Mouse (Mus musculus) kidney, embryonic 14.5 days (tissue): Measurements from ENCODE around the gene 1110059E24Rik. TPM values are rescaled to one million over a fixed set of nuclear protein-coding genes. Genes with fewer than 3 reads are reported as not detected.
"Not testable (repeated sequence)": the region's sequence is repeated elsewhere in the genome, so short reads cannot be mapped to it uniquely, and the experiment has no call there.

Experiments used
- ATAC-seq: fragments of 200-750 bp; cut with Nextera tagmentation; 2 replicates; pipeline ENCODE4 v1.8.0; 2017; ENCODE audit warnings: moderate number of reproducible peaks, mild to moderate bottlenecking, moderate TSS enrichment, moderate library complexity; ENCODE audit not compliant: low FRiP score, low TSS enrichment
- H3K27ac ChIP-seq: fragments of 300-500 bp; sonication (generic); 2 replicates; pipeline ENCODE4 v1.5.1; 2014; ENCODE audit warnings: low read depth, mild to moderate bottlenecking, low read length, moderate library complexity, mixed read lengths
- H3K27me3 ChIP-seq: fragments of 300-500 bp; sonication (generic); 2 replicates; pipeline ENCODE4 v1.6.1; 2014; ENCODE audit warnings: mild to moderate bottlenecking, low read length; ENCODE audit not compliant: control insufficient read depth, insufficient read depth
- H3K36me3 ChIP-seq: fragments of 300-500 bp; sonication (generic); 2 replicates; pipeline ENCODE4 v1.6.1; 2014; ENCODE audit warnings: low read length, mixed read lengths; ENCODE audit not compliant: control insufficient read depth, insufficient read depth
- H3K4me1 ChIP-seq: fragments of 300-500 bp; sonication (generic); 2 replicates; pipeline ENCODE4 v1.6.1; 2014; ENCODE audit warnings: low read length, mixed read lengths; ENCODE audit not compliant: control insufficient read depth, insufficient read depth
- H3K4me2 ChIP-seq: fragments of 300-500 bp; sonication (generic); replicated peaks from 2 replicates; pipeline ENCODE4 v1.6.1; 2014; ENCODE audit warnings: low read depth, mild to moderate bottlenecking, low read length
- H3K4me3 ChIP-seq: fragments of 300-500 bp; sonication (generic); 2 replicates; pipeline ENCODE4 v1.5.1; 2014; ENCODE audit warnings: mild to moderate bottlenecking, low read length
- H3K9ac ChIP-seq: fragments of 300-500 bp; sonication (generic); 2 replicates; pipeline ENCODE4 v1.6.1; 2014; ENCODE audit warnings: low read depth, mild to moderate bottlenecking, low read length, moderate library complexity
- H3K9me3 ChIP-seq: fragments of 300-500 bp; sonication (generic); 2 replicates; pipeline ENCODE4 v1.6.1; 2016; ENCODE audit warnings: low read length; ENCODE audit not compliant: control insufficient read depth
- WGBS: fragments of 180-500 bp; shearing (Covaris S2); extraction: QIAGEN DNeasy Blood & Tissue Kit; methylation state at CpG from one replicate; pipeline ENCODE4 v1.1.7; 2014; 5-methylcytosine and 5-hydroxymethylcytosine counted together
- polyA plus RNA-seq: library from polyadenylated mRNA; unstranded; fragments of >200 nt; fragmentation: Nextera tagmentation; extraction: Ambion mirVana; gene quantifications from 2 replicates; pipeline ENCODE4 v1.2.1, GENCODE M21; 2014

Gene 1110059E24Rik
- polyA plus RNA-seq, 1 experiment from 2014 or later, result 69.1 TPM

DNA sequence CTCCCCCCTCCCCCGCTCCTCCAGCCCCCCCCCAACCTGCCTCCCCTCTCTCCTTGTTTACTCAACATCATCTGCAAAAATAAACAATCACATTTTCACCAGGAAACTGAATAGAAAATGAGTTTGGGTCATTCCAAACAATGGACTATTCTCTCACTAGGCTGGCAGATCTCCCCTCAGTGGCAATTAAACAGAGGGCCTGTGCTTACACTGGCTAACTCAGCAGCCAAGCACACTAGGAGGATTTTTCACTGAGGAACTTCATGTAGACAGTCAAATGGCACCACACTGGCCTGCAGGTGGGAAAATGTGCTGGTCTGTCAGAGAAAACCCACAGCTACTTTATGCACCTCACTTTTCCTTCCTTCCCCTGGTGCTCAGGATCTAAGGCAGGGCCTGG, 23.3 kb downstream of the 1110059E24Rik start:
- H3K27me3 ChIP-seq, result no peaks in the 10 kb centered on the region
- no peak overlapping the region for H3K4me2 ChIP-seq
- H3K9ac ChIP-seq, result no peak overlapping the region
- H3K27ac ChIP-seq, result no peak overlapping the region
- no peaks in the 10 kb centered on the region for H3K9me3 ChIP-seq
- no peak for ATAC-seq
- H3K4me1 ChIP-seq, result 0 out of 2 replicates have a peak, but pooled peaks cover 4% of the 10 kb centered on the region
- H3K36me3 ChIP-seq, result no peaks in the 10 kb centered on the region
- 100% methylated on average over 1 of the region's 1 CpGs for WGBS
- no peak overlapping the region for H3K4me3 ChIP-seq

DNA sequence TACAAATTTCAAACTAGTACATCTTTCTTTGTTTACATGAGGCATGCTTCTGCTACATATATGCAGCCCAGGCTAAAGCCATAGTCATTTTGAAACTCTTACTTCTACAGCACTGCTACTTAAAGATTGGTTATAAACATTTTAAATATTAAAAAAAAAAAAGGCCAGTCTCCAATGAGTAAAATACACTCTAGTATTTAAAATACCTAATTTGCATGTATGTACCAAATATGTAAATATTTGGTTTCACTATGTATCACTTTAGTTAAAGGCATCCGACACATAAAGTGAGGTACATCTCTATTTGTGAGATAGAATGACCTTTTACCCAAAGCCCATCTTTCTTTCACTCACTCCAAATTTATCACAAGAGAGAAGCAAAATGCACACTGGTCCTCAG, 23.7 kb downstream of the 1110059E24Rik start:
- Histone ChIP-seq H3K4me2 (no peak overlapping the region), H3K4me1 (0 out of 2 replicates have a peak, but pooled peaks cover 4% of the 10 kb centered on the region), H3K36me3 (no peaks in the 10 kb centered on the region), H3K4me3 (no peak overlapping the region), H3K27ac (no peak overlapping the region), H3K27me3 (no peaks in the 10 kb centered on the region), H3K9me3 (no peaks in the 10 kb centered on the region), H3K9ac (no peak overlapping the region)
- 94% methylated on average over 1 of the region's 1 CpGs for WGBS
- no peak for ATAC-seq

DNA sequence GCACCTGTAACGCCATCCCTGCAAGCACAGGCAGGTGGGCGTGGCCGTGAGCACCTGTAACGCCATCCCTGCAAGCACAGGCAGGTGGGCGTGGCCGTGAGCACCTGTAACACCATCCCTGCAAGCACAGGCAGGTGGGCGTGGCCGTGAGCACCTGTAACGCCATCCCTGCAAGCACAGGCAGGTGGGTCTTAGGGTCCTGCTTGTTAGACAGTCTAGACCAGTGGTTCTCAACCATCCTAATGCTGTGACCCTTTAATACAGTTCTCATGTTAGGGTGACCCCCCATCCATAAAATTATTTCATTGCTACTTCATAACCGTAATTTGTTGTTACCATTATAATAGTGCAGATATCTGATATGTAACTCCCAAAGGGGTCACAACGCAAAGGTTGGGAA, 24.3 kb downstream of the 1110059E24Rik start:
- WGBS, result 67% methylated on average over 10 of the region's 11 CpGs

DNA sequence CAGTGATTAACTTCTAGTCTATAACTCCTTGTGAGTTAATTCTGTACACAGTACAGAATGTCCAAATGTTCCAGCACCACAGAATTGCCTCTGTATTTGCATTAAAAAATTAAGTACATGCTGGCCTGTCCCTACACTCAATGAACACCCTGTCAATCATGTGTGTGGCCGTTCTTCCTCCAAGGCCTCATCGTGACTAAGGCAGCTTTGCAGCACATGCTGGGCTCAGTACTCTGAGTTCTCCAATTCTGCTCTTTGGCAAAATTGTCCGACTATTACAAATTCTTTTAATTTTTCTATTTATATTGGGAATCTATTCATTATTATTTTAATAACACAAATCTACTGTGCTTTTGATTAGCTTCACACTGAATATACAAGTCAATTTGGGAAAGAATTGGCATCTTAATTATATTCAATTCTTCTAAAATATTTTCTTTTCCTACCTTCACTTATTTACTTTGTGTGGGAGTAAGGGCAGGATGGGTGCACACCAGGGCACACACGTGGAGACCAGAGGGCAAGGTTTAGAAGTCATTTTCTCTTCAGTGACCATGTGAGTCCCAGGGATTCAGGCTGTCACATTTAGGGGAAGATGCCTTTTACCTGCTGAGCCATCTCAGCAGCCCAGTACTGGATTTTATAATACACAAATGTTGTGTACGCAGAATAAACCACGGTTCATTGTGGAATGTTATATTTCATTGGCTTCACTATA, 26.3 kb downstream of the 1110059E24Rik start:
- ATAC-seq, result no peak
- no peak overlapping the region for H3K4me2 ChIP-seq
- H3K27ac ChIP-seq, result no peak overlapping the region
- 79% methylated on average over 6 of the region's 6 CpGs for WGBS
- H3K9ac ChIP-seq, result no peak overlapping the region
- no peak overlapping the region for H3K4me3 ChIP-seq
- no peaks in the 10 kb centered on the region for H3K36me3 ChIP-seq
- H3K27me3 ChIP-seq, result no peaks in the 10 kb centered on the region
- H3K4me1 ChIP-seq, result 0 out of 2 replicates have a peak, but pooled peaks cover 4% of the 10 kb centered on the region
- H3K9me3 ChIP-seq, result no peaks in the 10 kb centered on the region

More for the DNA sequence above, 24.3 kb downstream of the 1110059E24Rik start:
- H3K9ac ChIP-seq, H3K27me3 ChIP-seq, H3K4me2 ChIP-seq, H3K4me1 ChIP-seq, H3K27ac ChIP-seq, H3K4me3 ChIP-seq, ATAC-seq, H3K36me3 ChIP-seq, H3K9me3 ChIP-seq: not testable (repeated sequence)

DNA sequence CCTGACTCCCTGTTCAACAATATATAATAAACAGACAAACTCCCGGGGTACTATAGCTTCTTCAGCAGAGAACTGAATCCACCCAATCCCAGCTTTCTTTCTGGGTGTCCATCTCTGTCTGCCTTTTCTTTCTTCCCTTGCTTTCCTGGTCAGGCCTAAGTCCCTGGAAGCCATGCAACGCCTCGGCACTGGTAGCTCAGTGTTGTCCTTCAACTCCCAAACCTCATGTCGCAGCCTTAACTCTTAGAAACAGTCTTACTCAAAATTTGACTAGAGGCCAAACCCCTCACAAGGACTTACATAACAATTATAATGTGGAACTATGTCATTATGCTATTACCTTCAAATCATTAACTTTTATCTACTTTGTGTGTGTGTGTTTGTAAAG, 28.6 kb downstream of the 1110059E24Rik start:
- Histone ChIP-seq H3K27me3 (no peaks in the 10 kb centered on the region), H3K36me3 (no peaks in the 10 kb centered on the region), H3K27ac (no peak overlapping the region), H3K4me2 (no peak overlapping the region), H3K4me3 (no peak overlapping the region), H3K4me1 (no peaks in the 10 kb centered on the region), H3K9ac (no peak overlapping the region), H3K9me3 (no peaks in the 10 kb centered on the region)
- ATAC-seq, result no peak
- 92% methylated on average over 4 of the region's 4 CpGs for WGBS

DNA sequence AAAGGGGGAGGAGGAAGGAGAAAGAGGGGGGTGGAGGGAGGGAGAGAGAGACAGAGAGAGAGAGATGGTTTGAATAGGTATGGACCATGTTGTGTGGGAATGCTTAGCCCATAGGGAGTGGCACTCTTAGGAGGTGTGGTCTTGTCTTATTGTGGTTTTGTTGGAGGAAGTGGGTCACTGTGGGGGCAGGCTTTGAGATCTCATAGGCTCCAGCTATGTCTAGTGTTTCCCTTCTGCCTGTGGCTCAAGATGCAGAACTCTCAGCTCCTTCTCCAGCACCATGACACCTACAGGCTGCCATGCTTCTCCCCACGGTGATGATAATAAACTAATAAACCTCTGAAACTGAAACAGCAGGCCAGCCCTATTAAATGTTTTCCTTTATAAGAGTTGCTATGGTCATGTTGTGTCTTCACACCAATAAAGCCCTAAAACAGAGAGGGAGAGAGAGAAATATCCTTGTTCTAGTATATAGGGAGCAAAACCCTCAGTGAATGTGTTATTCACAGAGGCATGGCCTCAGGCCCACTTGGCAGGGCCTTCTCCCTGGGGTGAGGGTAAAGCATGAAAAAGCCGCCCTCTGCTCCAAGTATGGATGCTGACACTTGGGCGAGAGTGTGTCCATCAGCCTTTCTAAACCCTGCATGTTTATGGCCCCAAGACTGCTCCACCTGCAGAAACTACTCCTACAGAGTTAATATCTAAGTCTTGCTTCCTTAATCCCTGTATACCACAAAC, 29.2 kb downstream of the 1110059E24Rik start:
- H3K9me3 ChIP-seq, result no peaks in the 10 kb centered on the region
- no peak for ATAC-seq
- H3K9ac ChIP-seq, result no peak overlapping the region
- 70% methylated on average over 3 of the region's 3 CpGs for WGBS
- H3K36me3 ChIP-seq, result no peaks in the 10 kb centered on the region
- H3K4me3 ChIP-seq, result no peak overlapping the region
- H3K4me1 ChIP-seq, result no peaks in the 10 kb centered on the region
- no peaks in the 10 kb centered on the region for H3K27me3 ChIP-seq
- H3K27ac ChIP-seq, result no peak overlapping the region
- no peak overlapping the region for H3K4me2 ChIP-seq

DNA sequence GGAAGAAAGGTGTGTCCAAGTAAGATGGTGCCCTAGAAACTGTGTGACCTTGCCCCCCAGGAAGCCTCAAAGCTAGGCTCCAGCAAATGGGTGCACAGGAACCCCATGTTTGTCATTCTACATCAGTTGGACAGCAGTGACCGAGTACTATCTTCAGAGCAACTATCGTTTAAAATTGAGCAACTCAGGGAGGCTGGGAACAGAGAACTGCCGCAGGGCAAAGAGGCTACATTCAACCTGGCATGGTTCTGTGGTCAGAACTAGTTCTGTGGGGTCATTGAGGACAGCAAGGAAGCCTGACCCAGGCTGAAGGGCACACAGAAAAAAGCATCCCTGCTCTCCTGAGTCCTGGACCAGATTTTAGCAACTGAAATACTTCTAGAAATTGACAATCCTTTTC, 37.0 kb downstream of the 1110059E24Rik start:
- ATAC-seq, result no peak
- Histone ChIP-seq H3K9ac (no peak overlapping the region), H3K4me2 (no peak overlapping the region), H3K4me1 (no peaks in the 10 kb centered on the region), H3K4me3 (no peak overlapping the region), H3K9me3 (no peaks in the 10 kb centered on the region), H3K27ac (no peak overlapping the region), H3K27me3 (no peaks in the 10 kb centered on the region), H3K36me3 (peaks cover 4% of the 10 kb centered on the region; the same call in 1 of the 2 replicates)
- WGBS, result 92% methylated on average over 3 of the region's 3 CpGs

DNA sequence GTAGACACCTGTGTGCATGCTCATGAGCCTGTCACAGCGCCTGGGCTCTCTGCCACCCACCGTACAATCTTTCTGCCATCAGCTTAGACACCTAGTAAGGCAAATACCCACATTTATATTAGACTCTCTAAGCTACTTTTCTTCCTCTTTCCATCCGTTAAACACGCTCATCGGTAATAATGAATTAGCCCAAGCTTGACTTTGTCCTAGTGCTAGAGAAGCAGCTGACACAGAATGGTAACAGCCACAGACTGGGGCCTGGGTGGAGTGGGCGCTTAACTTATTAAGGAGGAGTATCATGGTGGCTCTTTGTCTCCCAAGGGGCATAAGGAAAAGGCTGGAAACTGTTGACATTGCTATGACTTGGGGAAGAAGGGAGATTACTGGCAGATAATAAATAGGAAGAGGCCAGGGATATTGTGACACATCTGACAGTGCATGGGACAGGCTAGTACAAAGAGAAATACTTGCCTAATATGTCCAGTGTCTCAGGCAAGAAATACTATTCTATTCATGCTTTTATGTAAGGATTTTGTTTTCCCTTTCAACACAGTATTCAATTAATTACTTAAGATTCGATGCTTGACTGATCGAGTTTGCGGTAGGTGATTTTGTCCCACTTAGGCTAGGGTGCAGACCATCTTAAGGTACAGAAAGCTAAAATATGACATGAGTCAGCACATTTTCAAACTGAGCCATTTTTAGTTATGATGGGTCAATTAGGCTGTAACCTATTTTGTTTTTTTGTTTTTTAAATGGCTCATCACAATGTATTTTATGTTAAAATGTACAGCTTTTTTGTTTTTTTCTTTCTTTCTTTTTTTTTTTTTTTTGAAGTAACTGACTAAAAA, 40.8 kb downstream of the 1110059E24Rik start:
- Histone ChIP-seq H3K36me3 (no peaks in the 10 kb centered on the region), H3K4me1 (no peaks in the 10 kb centered on the region), H3K4me3 (no peak overlapping the region), H3K9me3 (no peaks in the 10 kb centered on the region), H3K9ac (no peak overlapping the region), H3K4me2 (no peak overlapping the region), H3K27ac (no peak overlapping the region), H3K27me3 (no peaks in the 10 kb centered on the region)
- no peak for ATAC-seq
- 92% methylated on average over 9 of the region's 9 CpGs for WGBS
